Mouse (Mus musculus): Measurements from ENCODE around the gene Cdon. TPM values are rescaled to one million over a fixed set of nuclear protein-coding genes. Genes with fewer than 3 reads are reported as not detected.

Cdon gene
- total and polyA plus RNA-seq, 3 experiments = 0.01 to 0.93 TPM; not detected in 1

- Histone ChIP-seq H3K9me3 (replicated peaks) (no peaks in the 10 kb centered on the region), H3K4me1 (ENCODE audit: insufficient read depth, low read depth, low read length) (no peaks in the 10 kb centered on the region), H3K27me3 (ENCODE audit: insufficient read depth, low read length) (0 out of 2 replicates have a peak, but pooled peaks cover 4% of the 10 kb centered on the region), H3K36me3 (replicated peaks) (no peaks in the 10 kb centered on the region), H3K4me3 (ENCODE audit: low read depth, low read length) (no peak overlapping the region)
- DNase-seq (ENCODE audit: low spot score) (no peak), ATAC-seq (ENCODE audit: extremely low read depth, insufficient number of reproducible peaks, low FRiP score, poor library complexity, severe bottlenecking) (no peak)
- TF ChIP-seq CTCF (IDR thresholded peaks at IDR 0.05; ENCODE audit: low read depth, low read length) = no peak
- TF ChIP-seq TAL1 (conservative IDR thresholded peaks at IDR 0.05; ENCODE audit: low read depth, low read length) = no peak
- no peak for TF ChIP-seq GATA1 (IDR thresholded peaks at IDR 0.05; ENCODE audit: borderline replicate concordance, low read length)
- TF ChIP-seq POLR2AphosphoS5 (IDR thresholded peaks at IDR 0.05; ENCODE audit: insufficient replicate concordance, low read depth, low read length) = no peak
- no peak for TF ChIP-seq GATA2 (IDR thresholded peaks at IDR 0.05; ENCODE audit: borderline replicate concordance, low read depth, low read length)
These were observed 65.7 kb downstream of the Cdon start for GRCm38 (mm10) chr9:35486616-35487015.

- DNase-seq (ENCODE audit: low spot score) = no peak
- ATAC-seq (ENCODE audit: extremely low read depth, insufficient number of reproducible peaks, low FRiP score, poor library complexity, severe bottlenecking) = no peak
- H3K4me3 ChIP-seq (ENCODE audit: low read depth, low read length) = no peak overlapping the region
- no peaks in the 10 kb centered on the region for H3K9me3 ChIP-seq (replicated peaks)
- no peaks in the 10 kb centered on the region for H3K36me3 ChIP-seq (replicated peaks)
- H3K27me3 ChIP-seq (ENCODE audit: insufficient read depth, low read length) = no peaks in the 10 kb centered on the region
- no peaks in the 10 kb centered on the region for H3K4me1 ChIP-seq (ENCODE audit: insufficient read depth, low read depth, low read length)
- TF ChIP-seq TAL1 (conservative IDR thresholded peaks at IDR 0.05; ENCODE audit: low read depth, low read length) (no peak), POLR2AphosphoS5 (IDR thresholded peaks at IDR 0.05; ENCODE audit: insufficient replicate concordance, low read depth, low read length) (no peak), CTCF (IDR thresholded peaks at IDR 0.05; ENCODE audit: low read depth, low read length) (no peak), GATA2 (IDR thresholded peaks at IDR 0.05; ENCODE audit: borderline replicate concordance, low read depth, low read length) (no peak), GATA1 (IDR thresholded peaks at IDR 0.05; ENCODE audit: borderline replicate concordance, low read length) (no peak)
These were observed 67.6 kb downstream of the Cdon start for GRCm38 (mm10) chr9:35488496-35488895.

- Histone ChIP-seq H3K4me3 (ENCODE audit: low read depth, low read length) (no peak overlapping the region), H3K4me1 (ENCODE audit: insufficient read depth, low read depth, low read length) (no peaks in the 10 kb centered on the region), H3K9me3 (replicated peaks) (no peaks in the 10 kb centered on the region), H3K27me3 (ENCODE audit: insufficient read depth, low read length) (no peaks in the 10 kb centered on the region; the same call in 1 of the 2 replicates), H3K36me3 (replicated peaks) (no peaks in the 10 kb centered on the region)
- DNase-seq (ENCODE audit: low spot score) = no peak
- TF ChIP-seq CTCF (IDR thresholded peaks at IDR 0.05; ENCODE audit: low read depth, low read length) (no peak), GATA2 (IDR thresholded peaks at IDR 0.05; ENCODE audit: borderline replicate concordance, low read depth, low read length) (no peak), TAL1 (conservative IDR thresholded peaks at IDR 0.05; ENCODE audit: low read depth, low read length) (no peak), GATA1 (IDR thresholded peaks at IDR 0.05; ENCODE audit: borderline replicate concordance, low read length) (no peak), POLR2AphosphoS5 (IDR thresholded peaks at IDR 0.05; ENCODE audit: insufficient replicate concordance, low read depth, low read length) (no peak)
- ATAC-seq (ENCODE audit: extremely low read depth, insufficient number of reproducible peaks, low FRiP score, poor library complexity, severe bottlenecking) = no peak
These were observed 70.4 kb downstream of the Cdon start for GRCm38 (mm10) chr9:35491109-35491866.

GRCm38 (mm10) chr9:35493033-35493732, 72.3 kb downstream of the Cdon start:
- DNase-seq (ENCODE audit: low spot score) (no peak), ATAC-seq (ENCODE audit: extremely low read depth, insufficient number of reproducible peaks, low FRiP score, poor library complexity, severe bottlenecking) (no peak)
- no peak for TF ChIP-seq TAL1 (conservative IDR thresholded peaks at IDR 0.05; ENCODE audit: low read depth, low read length)
- no peak for TF ChIP-seq POLR2AphosphoS5 (IDR thresholded peaks at IDR 0.05; ENCODE audit: insufficient replicate concordance, low read depth, low read length)
- no peak for TF ChIP-seq CTCF (IDR thresholded peaks at IDR 0.05; ENCODE audit: low read depth, low read length)
- no peak for TF ChIP-seq GATA2 (IDR thresholded peaks at IDR 0.05; ENCODE audit: borderline replicate concordance, low read depth, low read length)
- no peak for TF ChIP-seq GATA1 (IDR thresholded peaks at IDR 0.05; ENCODE audit: borderline replicate concordance, low read length)
- Histone ChIP-seq H3K27me3 (ENCODE audit: insufficient read depth, low read length) (no peaks in the 10 kb centered on the region; the same call in 1 of the 2 replicates), H3K9me3 (replicated peaks) (no peaks in the 10 kb centered on the region), H3K4me1 (ENCODE audit: insufficient read depth, low read depth, low read length) (no peaks in the 10 kb centered on the region), H3K4me3 (ENCODE audit: low read depth, low read length) (no peak overlapping the region), H3K36me3 (replicated peaks) (no peaks in the 10 kb centered on the region)

GRCm38 (mm10) chr9:35493733-35494092, 72.8 kb downstream of the Cdon start:
- Histone ChIP-seq H3K27me3 (ENCODE audit: insufficient read depth, low read length) (no peaks in the 10 kb centered on the region; the same call in 1 of the 2 replicates), H3K4me1 (ENCODE audit: insufficient read depth, low read depth, low read length) (no peaks in the 10 kb centered on the region), H3K9me3 (replicated peaks) (no peaks in the 10 kb centered on the region), H3K36me3 (replicated peaks) (no peaks in the 10 kb centered on the region), H3K4me3 (ENCODE audit: low read depth, low read length) (no peak overlapping the region)
- TF ChIP-seq GATA1 (IDR thresholded peaks at IDR 0.05; ENCODE audit: borderline replicate concordance, low read length) (no peak), POLR2AphosphoS5 (IDR thresholded peaks at IDR 0.05; ENCODE audit: insufficient replicate concordance, low read depth, low read length) (no peak), GATA2 (IDR thresholded peaks at IDR 0.05; ENCODE audit: borderline replicate concordance, low read depth, low read length) (no peak), TAL1 (conservative IDR thresholded peaks at IDR 0.05; ENCODE audit: low read depth, low read length) (no peak), CTCF (IDR thresholded peaks at IDR 0.05; ENCODE audit: low read depth, low read length) (no peak)
- DNase-seq (ENCODE audit: low spot score) = no peak
- ATAC-seq (ENCODE audit: extremely low read depth, insufficient number of reproducible peaks, low FRiP score, poor library complexity, severe bottlenecking) = no peak

- DNase-seq (ENCODE audit: low spot score) (no peak), ATAC-seq (ENCODE audit: extremely low read depth, insufficient number of reproducible peaks, low FRiP score, poor library complexity, severe bottlenecking) (no peak)
- H3K27me3 ChIP-seq (ENCODE audit: insufficient read depth, low read length) = no peaks in the 10 kb centered on the region; the same call in 1 of the 2 replicates
- H3K4me1 ChIP-seq (ENCODE audit: insufficient read depth, low read depth, low read length) = no peaks in the 10 kb centered on the region
- no peak overlapping the region for H3K4me3 ChIP-seq (ENCODE audit: low read depth, low read length)
- no peaks in the 10 kb centered on the region for H3K9me3 ChIP-seq (replicated peaks)
- TF ChIP-seq TAL1 (conservative IDR thresholded peaks at IDR 0.05; ENCODE audit: low read depth, low read length) (no peak), GATA2 (IDR thresholded peaks at IDR 0.05; ENCODE audit: borderline replicate concordance, low read depth, low read length) (no peak), CTCF (IDR thresholded peaks at IDR 0.05; ENCODE audit: low read depth, low read length) (no peak), POLR2AphosphoS5 (IDR thresholded peaks at IDR 0.05; ENCODE audit: insufficient replicate concordance, low read depth, low read length) (no peak), GATA1 (IDR thresholded peaks at IDR 0.05; ENCODE audit: borderline replicate concordance, low read length) (no peak)
- no peaks in the 10 kb centered on the region for H3K36me3 ChIP-seq (replicated peaks)
These were observed 74.0 kb downstream of the Cdon start for GRCm38 (mm10) chr9:35494937-35495336.

Measured in G1E (cell line).